Mouse (Mus musculus): ENCODE data around the gene Clcn1.

Clcn1 gene

DNA sequence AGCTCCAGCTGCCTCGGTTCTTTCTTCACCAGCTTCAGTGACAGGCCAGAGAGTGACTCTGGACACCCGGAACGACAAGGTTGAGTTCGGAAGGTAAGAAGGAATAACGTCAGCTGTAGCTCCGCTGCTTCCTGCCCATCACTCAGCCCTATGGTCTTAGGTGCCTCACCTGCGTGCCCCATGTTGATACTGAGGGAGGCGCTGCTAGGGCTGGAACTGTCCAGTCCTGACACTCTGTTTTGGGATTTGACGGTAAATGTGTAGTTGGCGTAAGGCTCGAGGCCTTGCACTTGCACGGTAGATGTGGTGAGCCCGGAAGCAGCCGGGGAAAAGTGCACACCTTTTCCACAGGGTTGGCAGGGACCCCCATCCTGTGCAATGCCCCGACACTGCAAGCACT is 78.1 kb downstream of the Clcn1 start:
- DNase-seq (ENCODE audit: extremely low spot score, low spot score): no peak

DNA sequence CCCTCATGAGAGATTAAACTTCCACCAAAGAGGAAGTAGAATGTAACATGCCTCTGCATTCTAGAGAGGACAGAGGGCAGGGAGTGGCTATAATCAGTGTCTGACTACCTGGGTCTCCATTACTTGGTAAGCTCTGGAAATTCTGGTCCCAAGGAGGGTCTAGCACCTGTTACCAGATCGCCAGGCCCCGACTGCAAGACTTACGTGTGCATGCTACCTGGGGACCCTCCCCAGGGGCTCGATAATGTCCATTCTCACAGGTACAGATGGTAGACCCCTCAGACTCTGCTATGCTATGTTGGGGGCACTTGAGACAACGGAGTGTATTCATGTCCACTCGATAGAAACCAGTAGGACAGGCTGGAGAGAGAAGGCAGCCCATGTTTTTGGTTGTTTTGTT is 78.7 kb downstream of the Clcn1 start:
- no peak for DNase-seq (ENCODE audit: extremely low spot score, low spot score)

Data from neural tube, embryonic 10.5 days (tissue).